Comparison of ENCODE assay signal across 9 mouse cellular contexts in the genomic region with DNA sequence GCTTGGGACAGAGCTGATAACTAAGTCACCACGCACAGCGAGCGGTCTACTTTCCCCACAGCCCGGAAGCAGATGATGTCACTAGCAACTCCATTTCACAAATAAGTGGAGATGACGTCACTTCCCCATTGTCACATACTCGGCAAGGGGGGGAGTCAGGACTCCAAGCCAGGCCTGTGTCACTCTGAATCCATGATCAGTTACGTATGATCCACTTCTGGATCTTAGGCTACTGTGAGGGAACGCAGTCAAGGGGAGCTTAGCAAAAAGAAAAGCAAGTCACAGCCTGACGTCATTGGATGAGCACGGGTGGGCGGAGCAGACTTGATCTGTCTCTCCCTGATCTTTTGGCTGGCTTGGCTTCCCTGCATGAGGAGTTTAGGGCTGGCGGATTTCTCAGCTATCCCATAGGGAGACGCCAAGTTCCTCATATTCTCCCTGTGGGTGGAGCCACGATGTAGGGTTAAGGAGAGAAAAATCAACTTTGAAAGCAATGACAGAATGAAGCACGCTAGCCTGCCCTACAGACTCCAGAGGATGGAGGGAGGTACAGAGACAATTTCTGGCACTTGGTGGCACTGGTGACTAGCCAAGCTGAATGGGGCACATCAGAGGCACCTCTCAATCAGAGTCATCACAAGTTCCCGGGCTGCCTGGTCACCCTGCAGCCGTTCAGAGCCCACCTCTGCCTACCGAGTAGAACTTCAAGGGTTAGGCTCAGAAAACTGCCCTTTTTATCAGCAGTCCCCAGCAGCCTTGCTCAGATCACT. TPM values are rescaled to one million over a fixed set of nuclear protein-coding genes. Genes with fewer than 3 reads are reported as not detected.
A peak's percentile ranks its signal among the peaks of the same experiment; 100 is the strongest.
DNase-seq lines count a peak whose midpoint lies in the region; ATAC-seq and TF ChIP-seq lines count a peak whose summit lies in the region.
"Had no signal": no experiment of that assay in that cellular context is flagged by ENCODE, and none has a peak within 500 bp of the region (broad histone marks: within the 10 kb centered on the region; RNA-seq: fewer than 3 reads in every experiment).

No protein-coding gene starts in this region.

- no peak for TF ChIP-seq CTCF in lung, adult 2 months (IDR thresholded peaks at IDR 0.05; ENCODE audit: insufficient read depth, low read length)
- TF ChIP-seq CTCF in kidney, adult 2 months (conservative IDR thresholded peaks at IDR 0.05; ENCODE audit: insufficient read depth, insufficient read length, low read depth, low read length): no peak

- intact Hi-C loops in gastrocnemius, postnatal 14 days (cut with DNase I; ENCODE audit: low total_unique reads): loop anchor here (2.0 kb wide), 1 partner anchor 160 kb away; no protein-coding TSS in a partner anchor

- peak; percentile 37 to 52 for DNase-seq in lung, adult 18-20 months
- DNase-seq in lung, adult 2 months: no peak
- DNase-seq in gastrocnemius, postnatal 14 days: peak; percentile 39
- DNase-seq in skeletal muscle tissue, adult 2 months (ENCODE audit: low read depth, low spot score): peak; percentile 53
- DNase-seq in thymus, adult 18-20 months: no peak
- no peak for DNase-seq in kidney, postnatal 25 days
- DNase-seq in kidney, adult 2 months: no peak

- no peak overlapping the region for H3K4me3 ChIP-seq in lung, adult 2 months (replicated peaks; ENCODE audit: extremely low read depth, low read depth, low read length)
- H3K4me3 ChIP-seq in liver, embryonic 12.5 days: no peak overlapping the region
- H3K4me3 ChIP-seq in kidney, adult 2 months (ENCODE audit: insufficient read depth, low read depth, low read length): no peak overlapping the region
- H3K4me3 ChIP-seq: erythroblast, embryonic 14.5 days had no signal

- 40% methylated on average over 18 of the region's 18 CpGs for WGBS in lung, adult 2 months
- 44% methylated on average over 18 of the region's 18 CpGs for WGBS in liver, embryonic 12.5 days (ENCODE audit: insufficient replicate concordance)
- WGBS in kidney, adult 2 months: 67% methylated on average over 18 of the region's 18 CpGs

- peaks cover 5% of the 10 kb centered on the region for H3K9me3 ChIP-seq in liver, embryonic 12.5 days (replicated peaks)

- ATAC-seq in liver, embryonic 12.5 days: peak; percentile 41

- peaks cover 17% of the 10 kb centered on the region for H3K4me1 ChIP-seq in lung, adult 2 months (ENCODE audit: control insufficient read depth, insufficient read depth, low read length)
- peaks cover 46% of the 10 kb centered on the region for H3K4me1 ChIP-seq in liver, embryonic 12.5 days
- H3K4me1 ChIP-seq in kidney, adult 2 months (ENCODE audit: control insufficient read depth, insufficient read depth, low read length): no peaks in the 10 kb centered on the region

- H3K36me3 ChIP-seq in liver, embryonic 12.5 days: peaks cover 38% of the 10 kb centered on the region
- no peaks in the 10 kb centered on the region for H3K36me3 ChIP-seq in kidney, adult 2 months (ENCODE audit: control insufficient read depth, insufficient read depth, low read length)

- H3K4me2 ChIP-seq in liver, embryonic 12.5 days: peak overlapping the region; percentile 42

- peaks cover 9% of the 10 kb centered on the region for H3K27me3 ChIP-seq in liver, embryonic 12.5 days (replicated peaks)
- no peaks in the 10 kb centered on the region for H3K27me3 ChIP-seq in kidney, adult 2 months (replicated peaks; ENCODE audit: control insufficient read depth, insufficient read depth, low read length)

- TF ChIP-seq POLR2A in lung, adult 2 months (IDR thresholded peaks at IDR 0.05; ENCODE audit: borderline replicate concordance, extremely low read depth, low read depth, low read length): no peak
- no peak for TF ChIP-seq POLR2A in kidney, adult 2 months (IDR thresholded peaks at IDR 0.05; ENCODE audit: low read depth, low read length)

- H3K9ac ChIP-seq in liver, embryonic 12.5 days: peak overlapping the region; percentile 14; the same call in 1 of the 2 replicates

- H3K27ac ChIP-seq in liver, embryonic 12.5 days: peak overlapping the region; percentile 58
- H3K27ac ChIP-seq in kidney, adult 2 months (ENCODE audit: insufficient read depth, low read depth, low read length): no peak overlapping the region

RNA-seq across cellular contexts. Expression of a gene that starts 3.6 kb away (rescaled TPM):
- 36.2 and 42.2 TPM in 2 replicates for polyA plus RNA-seq in lung, adult 2 months (2012; rRNA removed)
- 10 to 100 TPM; 16.4 to 18.5 TPM for total RNA-seq in gastrocnemius, postnatal 14 days (2021)
- polyA plus RNA-seq in liver, embryonic 12.5 days (2016; fragmentation: Nextera tagmentation; extraction: Ambion mirVana): 12.5 and 14.1 TPM in 2 replicates
- 9.8 and 10.2 TPM in 2 replicates for polyA plus RNA-seq in kidney, adult 2 months (2012; rRNA removed)

RNA-seq across cellular contexts. Expression of a gene that starts 13.2 kb away (rescaled TPM):
- 115 and 169 TPM in 2 replicates for polyA plus RNA-seq in lung, adult 2 months (2012; rRNA removed)
- 100 to 1,000 TPM; 113 to 118 TPM for total RNA-seq in gastrocnemius, postnatal 14 days (2021)
- 69.3 and 72.1 TPM in 2 replicates for polyA plus RNA-seq in liver, embryonic 12.5 days (2016; fragmentation: Nextera tagmentation; extraction: Ambion mirVana)
- 133 and 149 TPM in 2 replicates for polyA plus RNA-seq in kidney, adult 2 months (2012; rRNA removed)

RNA-seq across cellular contexts. Expression of a gene that starts 37.6 kb away (rescaled TPM):
- not detected in 2 replicates for polyA plus RNA-seq in lung, adult 2 months (2012; rRNA removed)
- under 1 TPM; 0.29 to 0.86 TPM for total RNA-seq in gastrocnemius, postnatal 14 days (2021)
- polyA plus RNA-seq in liver, embryonic 12.5 days (2016; fragmentation: Nextera tagmentation; extraction: Ambion mirVana): 26.9 and 27.6 TPM in 2 replicates
- 0.07 and 0.09 TPM in 2 replicates for polyA plus RNA-seq in kidney, adult 2 months (2012; rRNA removed)

RNA-seq across cellular contexts. Expression of a gene that starts 51.9 kb away (rescaled TPM):
- 146 and 205 TPM in 2 replicates for polyA plus RNA-seq in lung, adult 2 months (2012; rRNA removed)
- 1 to 10 TPM; 3.9 to 5.4 TPM for total RNA-seq in gastrocnemius, postnatal 14 days (2021)
- 6.5 and 7.2 TPM in 2 replicates for polyA plus RNA-seq in liver, embryonic 12.5 days (2016; fragmentation: Nextera tagmentation; extraction: Ambion mirVana)
- polyA plus RNA-seq in kidney, adult 2 months (2012; rRNA removed): 58.7 and 74.3 TPM in 2 replicates
- polyA plus RNA-seq: erythroblast, embryonic 14.5 days had no signal

Comparison
In these comparisons a context has a peak if more than half of its experiments do, and no peak if none do; other contexts are left out.
1. DNase-seq: peak in lung, adult 18-20 months (2 of 2), gastrocnemius, postnatal 14 days (single experiment) and skeletal muscle tissue, adult 2 months (single experiment); none in lung, adult 2 months (single experiment), thymus, adult 18-20 months (0 of 2), kidney, postnatal 25 days (0 of 2) and kidney, adult 2 months (single experiment).
2. RNA of a gene that starts 37.6 kb away (polyA plus RNA-seq): 26.9 to 27.6 TPM in liver, embryonic 12.5 days; 0.07 to 0.09 TPM in kidney, adult 2 months and not detected in lung, adult 2 months; every median in the first group is over 10 times any median in the second.